ENCODE assay signal across 38 mouse cellular contexts in genomic region chr1:151228320-151228989, GRCm38 (mm10). TPM values are rescaled to one million over a fixed set of nuclear protein-coding genes. Genes with fewer than 3 reads are reported as not detected.
DNase-seq lines count a peak whose midpoint lies in the region; ATAC-seq and TF ChIP-seq lines count a peak whose summit lies in the region.
"Had no signal": no experiment of that assay in that cellular context is flagged by ENCODE, and none has a peak within 500 bp of the region (broad histone marks: within the 10 kb centered on the region; RNA-seq: fewer than 3 reads in every experiment).

No protein-coding gene starts in this region.

- 60% methylated on average over 1 of the region's 1 CpGs for WGBS in kidney, adult 2 months

- H3K4me1 ChIP-seq in kidney, adult 2 months (ENCODE audit: control insufficient read depth, insufficient read depth, low read length), result peaks cover 13% of the 10 kb centered on the region; the same call in 1 of the 2 replicates
- H3K4me1 ChIP-seq: hindbrain, embryonic 15.5 days; midbrain, embryonic 12.5 days had no signal

- peak; percentile 31 for DNase-seq in kidney, adult 9 months
- DNase-seq in kidney, postnatal 14 days, result no peak
- no peak for DNase-seq in Patski (ENCODE audit: low read depth, low spot score)
- DNase-seq in layer of hippocampus, adult 9-10 months (ENCODE audit: low spot score), result no peak
- DNase-seq in kidney, adult 2 months, result no peak
- DNase-seq: adrenal gland, postnatal 14 days; cerebellum, adult 18-20 months; cerebellum, postnatal 14 days; gastrocnemius, postnatal 14 days; heart, adult 18-20 months; heart, postnatal 4 days; kidney, adult 11 months; layer of hippocampus, adult 9-11 months; liver; lung, adult 2 months; lung, postnatal 14 days; retina, postnatal 1 day; right cerebral cortex, postnatal 25 days; thymus, postnatal 14 days had no signal

- H3K4me3 ChIP-seq in kidney, adult 2 months (ENCODE audit: insufficient read depth, low read depth, low read length), result no peak overlapping the region
- H3K4me3 ChIP-seq: heart, embryonic 12.5 days; hindbrain, embryonic 15.5 days; megakaryocyte, embryonic 14.5 days; midbrain, embryonic 12.5 days had no signal

- CTCF ChIA-PET in Patski (lab: Charles Lee), result interaction anchor here (0.7 kb wide), 1 partner anchor 962 kb away, joined by 3 read pairs; no protein-coding TSS in a partner anchor

- no peaks in the 10 kb centered on the region for H3K36me3 ChIP-seq in kidney, adult 2 months (ENCODE audit: control insufficient read depth, insufficient read depth, low read length)
- H3K36me3 ChIP-seq: heart, embryonic 12.5 days; hindbrain, embryonic 15.5 days; midbrain, embryonic 12.5 days had no signal

- TF ChIP-seq CTCF in Patski (IDR thresholded peaks at IDR 0.05), result no peak
- TF ChIP-seq CTCF in kidney, adult 2 months (conservative IDR thresholded peaks at IDR 0.05; ENCODE audit: insufficient read depth, insufficient read length, low read depth, low read length), result no peak

- in situ Hi-C loops in Patski (cut with MboI; ENCODE audit: low pct_unique_long_range_greater_than_20kb), result no loop called here

- no peak for TF ChIP-seq POLR2A in kidney, adult 2 months (IDR thresholded peaks at IDR 0.05; ENCODE audit: low read depth, low read length)

- POLR2A ChIA-PET in Patski (lab: Charles Lee), result interaction anchor here (0.6 to 1.7 kb wide), 3 partner anchors 57 to 166 kb away, joined by 3 to 4 read pairs (median 4); no protein-coding TSS in a partner anchor

- H3K27ac ChIP-seq in kidney, adult 2 months (ENCODE audit: insufficient read depth, low read depth, low read length), result no peak overlapping the region
- H3K27ac ChIP-seq: hindbrain, embryonic 15.5 days; kidney, postnatal 0 days; liver, embryonic 14.5 days; midbrain, embryonic 12.5 days had no signal

- ATAC-seq in Patski, result peak; percentile 58
- peak; percentile 83 for ATAC-seq in megakaryocyte, adult 5-6 weeks (ENCODE audit: poor library complexity, severe bottlenecking)
- no peak for ATAC-seq in erythroid progenitor cell, adult 5-6 weeks (replicated peaks; ENCODE audit: low FRiP score, poor library complexity, severe bottlenecking)
- ATAC-seq: forebrain, embryonic 14.5 days; inflammation-experienced regulatory T-cells, adult 6 months had no signal

- H3K27me3 ChIP-seq in Patski, result no peaks in the 10 kb centered on the region
- no peaks in the 10 kb centered on the region for H3K27me3 ChIP-seq in kidney, adult 2 months (replicated peaks; ENCODE audit: control insufficient read depth, insufficient read depth, low read length)
- H3K27me3 ChIP-seq: heart, embryonic 12.5 days; hindbrain, embryonic 15.5 days; megakaryocyte, embryonic 14.5 days; midbrain, embryonic 12.5 days had no signal

RNA-seq across cellular contexts. Expression of gene Gm47996, which starts 18.5 kb away (rescaled TPM):
- not detected for polyA plus RNA-seq in Patski (2021)
- total RNA-seq in megakaryocyte, adult 5-6 weeks (2015), result not detected in 2 replicates
- not detected in 2 replicates for total RNA-seq in megakaryocyte, adult 5-6 weeks (2017)
- total RNA-seq in erythroid progenitor cell, adult 5-6 weeks (2015; ENCODE audit: low replicate concordance), result not detected in 2 replicates
- not detected in 2 replicates for total RNA-seq in erythroid progenitor cell, adult 5-6 weeks (2017; ENCODE audit: low replicate concordance)
- polyA plus RNA-seq in kidney, adult 2 months (2012; rRNA removed), result not detected in 2 replicates
- total RNA-seq: adrenal gland, postnatal 14 days; gastrocnemius, postnatal 14 days; heart, adult 18-20 months; heart, postnatal 4 days; left cerebral cortex, adult 18-20 months; left cerebral cortex, postnatal 14 days; midbrain, postnatal 0 days had no signal
- polyA plus RNA-seq: embryonic facial prominence, embryonic 11.5 days; forebrain, embryonic 14.5 days; heart, postnatal 0 days; hindbrain, embryonic 15.5 days; inflammation-experienced regulatory T-cells, adult 6 months; lung, adult 2 months; midbrain, postnatal 0 days; neural tube, embryonic 14.5 days; stomach, embryonic 16.5 days; urinary bladder, adult 2 months had no signal

RNA-seq across cellular contexts. Expression of gene 3110040M04Rik, which starts 24.5 kb away (rescaled TPM):
- not detected for polyA plus RNA-seq in Patski (2021)
- not detected in 2 replicates for total RNA-seq in megakaryocyte, adult 5-6 weeks (2015)
- total RNA-seq in megakaryocyte, adult 5-6 weeks (2017), result 0.33 TPM in 1 of 2 replicates, not detected in the other
- not detected in 2 replicates for total RNA-seq in erythroid progenitor cell, adult 5-6 weeks (2015; ENCODE audit: low replicate concordance)
- not detected in 2 replicates for total RNA-seq in erythroid progenitor cell, adult 5-6 weeks (2017; ENCODE audit: low replicate concordance)
- 0.13 and 0.19 TPM in 2 replicates for polyA plus RNA-seq in kidney, adult 2 months (2012; rRNA removed)
- total RNA-seq: adrenal gland, postnatal 14 days; gastrocnemius, postnatal 14 days; heart, adult 18-20 months; heart, postnatal 4 days; left cerebral cortex, adult 18-20 months; left cerebral cortex, postnatal 14 days; midbrain, postnatal 0 days had no signal
- polyA plus RNA-seq: embryonic facial prominence, embryonic 11.5 days; forebrain, embryonic 14.5 days; heart, postnatal 0 days; hindbrain, embryonic 15.5 days; inflammation-experienced regulatory T-cells, adult 6 months; limb, embryonic 11.5 days; lung, adult 2 months; midbrain, embryonic 12.5 days; midbrain, postnatal 0 days; neural tube, embryonic 14.5 days; urinary bladder, adult 2 months had no signal

RNA-seq across cellular contexts. Expression of gene Gm47995, which starts 30.2 kb away (rescaled TPM):
- polyA plus RNA-seq in Patski (2021), result not detected
- not detected in 2 replicates for total RNA-seq in megakaryocyte, adult 5-6 weeks (2015)
- total RNA-seq in megakaryocyte, adult 5-6 weeks (2017), result 1.1 and 1.6 TPM in 2 replicates
- total RNA-seq in erythroid progenitor cell, adult 5-6 weeks (2015; ENCODE audit: low replicate concordance), result not detected in 2 replicates
- total RNA-seq in erythroid progenitor cell, adult 5-6 weeks (2017; ENCODE audit: low replicate concordance), result 5.4 TPM in 1 of 2 replicates, not detected in the other
- polyA plus RNA-seq in kidney, adult 2 months (2012; rRNA removed), result not detected in 2 replicates
- total RNA-seq: adrenal gland, postnatal 14 days; heart, adult 18-20 months; heart, postnatal 4 days; left cerebral cortex, adult 18-20 months; left cerebral cortex, postnatal 14 days; midbrain, postnatal 0 days had no signal
- polyA plus RNA-seq: embryonic facial prominence, embryonic 11.5 days; forebrain, embryonic 14.5 days; heart, postnatal 0 days; hindbrain, embryonic 15.5 days; inflammation-experienced regulatory T-cells, adult 6 months; limb, embryonic 11.5 days; lung, adult 2 months; midbrain, embryonic 12.5 days; midbrain, postnatal 0 days; neural tube, embryonic 14.5 days; stomach, embryonic 16.5 days; urinary bladder, adult 2 months had no signal

RNA-seq across cellular contexts. Expression of gene Gm8947, which starts 36.3 kb away (rescaled TPM):
- polyA plus RNA-seq in Patski (2021), result not detected
- total RNA-seq in megakaryocyte, adult 5-6 weeks (2015), result 0.85 TPM in 1 of 2 replicates, not detected in the other
- 0.18 TPM in 1 of 2 replicates, not detected in the other for total RNA-seq in megakaryocyte, adult 5-6 weeks (2017)
- total RNA-seq in erythroid progenitor cell, adult 5-6 weeks (2015; ENCODE audit: low replicate concordance), result 5.0 TPM in 1 of 2 replicates, not detected in the other
- total RNA-seq in erythroid progenitor cell, adult 5-6 weeks (2017; ENCODE audit: low replicate concordance), result 1.0 TPM in 1 of 2 replicates, not detected in the other
- 0.31 and 0.54 TPM in 2 replicates for polyA plus RNA-seq in kidney, adult 2 months (2012; rRNA removed)
- total RNA-seq: adrenal gland, postnatal 14 days; heart, adult 18-20 months; left cerebral cortex, adult 18-20 months; left cerebral cortex, postnatal 14 days; midbrain, postnatal 0 days had no signal
- polyA plus RNA-seq: forebrain, embryonic 14.5 days; hindbrain, embryonic 15.5 days; inflammation-experienced regulatory T-cells, adult 6 months; lung, adult 2 months; midbrain, embryonic 12.5 days; midbrain, postnatal 0 days; neural tube, embryonic 14.5 days; urinary bladder, adult 2 months had no signal

RNA-seq across cellular contexts. Expression of gene Gm47985, which starts 46.1 kb away (rescaled TPM):
- polyA plus RNA-seq in Patski (2021), result not detected
- 0.22 TPM in 1 of 2 replicates, not detected in the other for total RNA-seq in megakaryocyte, adult 5-6 weeks (2015)
- not detected in 2 replicates for total RNA-seq in megakaryocyte, adult 5-6 weeks (2017)
- not detected in 2 replicates for total RNA-seq in erythroid progenitor cell, adult 5-6 weeks (2015; ENCODE audit: low replicate concordance)
- 1.5 and 2.2 TPM in 2 replicates for total RNA-seq in erythroid progenitor cell, adult 5-6 weeks (2017; ENCODE audit: low replicate concordance)
- not detected in 2 replicates for polyA plus RNA-seq in kidney, adult 2 months (2012; rRNA removed)
- total RNA-seq: adrenal gland, postnatal 14 days; left cerebral cortex, adult 18-20 months; left cerebral cortex, postnatal 14 days; midbrain, postnatal 0 days had no signal
- polyA plus RNA-seq: forebrain, embryonic 14.5 days; hindbrain, embryonic 15.5 days; lung, adult 2 months; midbrain, postnatal 0 days; neural tube, embryonic 14.5 days; urinary bladder, adult 2 months had no signal
